Mouse (Mus musculus): ENCODE results near the gene Ece1. TPM values are rescaled to one million over a fixed set of nuclear protein-coding genes. Genes with fewer than 3 reads are reported as not detected.

Gene Ece1
- polyA plus RNA-seq, 1 experiment, result 69.9 TPM

DNA sequence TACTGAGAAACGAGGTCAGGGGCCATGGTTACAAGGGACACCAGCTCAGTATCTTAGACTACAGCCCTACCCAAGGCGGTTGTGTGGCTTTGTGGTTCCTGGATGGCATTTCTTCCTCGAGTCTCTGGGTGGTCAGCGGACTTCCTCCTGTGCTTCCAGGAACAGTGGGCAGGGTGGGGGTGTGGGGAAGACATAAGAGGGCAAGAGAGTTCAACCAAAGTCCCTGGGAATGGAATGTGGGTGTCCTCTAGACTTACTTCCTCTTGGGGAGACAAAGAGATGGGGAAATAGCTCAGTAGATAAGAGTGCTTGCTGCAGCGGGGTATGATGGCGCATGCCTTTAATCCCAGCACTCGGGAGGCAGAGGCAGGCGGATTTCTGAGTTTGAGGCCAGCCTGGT, 9.4 kb downstream of the Ece1 start:
- Histone ChIP-seq H3K27me3 (ENCODE audit: control insufficient read depth, insufficient read depth, insufficient read length) (no peaks in the 10 kb centered on the region), H3K4me3 (no peak overlapping the region), H3K79me2 (ENCODE audit: control insufficient read depth, insufficient read depth) (peaks cover 25% of the 10 kb centered on the region), H3K4me2 (ENCODE audit: low read depth) (no peak overlapping the region), H3ac (ENCODE audit: control insufficient read depth, insufficient read length) (no peak overlapping the region), H3K36me3 (ENCODE audit: control insufficient read depth, insufficient read depth) (no peaks in the 10 kb centered on the region)
- TF ChIP-seq E2F4 (IDR thresholded peaks at IDR 0.05; ENCODE audit: insufficient read depth), result no peak
- TF ChIP-seq MAX (IDR thresholded peaks at IDR 0.05; ENCODE audit: low read depth), result no peak
- no peak for TF ChIP-seq USF1 (IDR thresholded peaks at IDR 0.05; ENCODE audit: low read depth)
- no peak for TF ChIP-seq MYOG (IDR thresholded peaks at IDR 0.05; ENCODE audit: control insufficient read depth in 1 of 3, insufficient read depth in 1 of 3, insufficient read length in 2 of 3, low read depth in 2 of 3)
- TF ChIP-seq POLR2A (IDR thresholded peaks at IDR 0.05; ENCODE audit: insufficient read length, low read depth), result no peak
- TF ChIP-seq SRF (IDR thresholded peaks at IDR 0.05; ENCODE audit: control insufficient read depth, insufficient read length, low read depth), result no peak

DNA sequence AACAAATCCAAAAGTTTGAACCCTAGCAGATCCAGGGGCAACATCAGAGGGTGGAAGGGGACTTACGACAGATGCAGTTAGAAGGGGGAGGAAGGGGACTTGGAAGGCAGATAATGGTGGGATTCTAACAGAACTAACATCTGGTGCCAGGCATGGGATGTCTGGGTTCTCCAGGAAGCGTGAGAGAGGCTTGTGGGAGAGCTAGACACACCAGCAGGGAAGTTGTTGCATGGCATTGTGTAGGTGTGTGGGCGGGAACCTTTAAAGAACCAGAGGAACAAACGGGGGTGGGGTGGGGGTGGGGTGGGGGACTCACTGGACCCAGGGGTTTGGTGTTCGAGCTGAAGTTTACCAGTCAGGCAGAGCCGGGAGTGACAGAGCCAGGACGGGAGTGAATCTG, 12.3 kb downstream of the Ece1 start:
- no peak overlapping the region for H3K4me2 ChIP-seq (ENCODE audit: low read depth)
- peaks cover 26% of the 10 kb centered on the region for H3K79me2 ChIP-seq (ENCODE audit: control insufficient read depth, insufficient read depth)
- no peak overlapping the region for H3K4me3 ChIP-seq
- no peaks in the 10 kb centered on the region for H3K36me3 ChIP-seq (ENCODE audit: control insufficient read depth, insufficient read depth)
- H3ac ChIP-seq (ENCODE audit: control insufficient read depth, insufficient read length), result no peak overlapping the region
- no peaks in the 10 kb centered on the region for H3K27me3 ChIP-seq (ENCODE audit: control insufficient read depth, insufficient read depth, insufficient read length)
- TF ChIP-seq E2F4 (IDR thresholded peaks at IDR 0.05; ENCODE audit: insufficient read depth) (no peak), POLR2AphosphoS2 (IDR thresholded peaks at IDR 0.05; ENCODE audit: insufficient read length, low read depth) (no peak), CEBPB (IDR thresholded peaks at IDR 0.05; ENCODE audit: insufficient read depth, poor library complexity, severe bottlenecking) (no peak), SRF (IDR thresholded peaks at IDR 0.05; ENCODE audit: control insufficient read depth, insufficient read length, low read depth) (no peak), REST (IDR thresholded peaks at IDR 0.05; ENCODE audit: insufficient read depth, insufficient read length) (no peak), MAX (IDR thresholded peaks at IDR 0.05; ENCODE audit: low read depth) (no peak), MYOD1 (IDR thresholded peaks at IDR 0.05; ENCODE audit: control insufficient read depth in 1 of 3, insufficient read length in 2 of 3, low read depth in 2 of 3) (no peak), TCF12 (IDR thresholded peaks at IDR 0.05; ENCODE audit: insufficient read depth, poor library complexity, severe bottlenecking) (no peak), USF1 (IDR thresholded peaks at IDR 0.05; ENCODE audit: low read depth) (no peak), POLR2A (IDR thresholded peaks at IDR 0.05; ENCODE audit: insufficient read length, low read depth) (no peak), MYOG (IDR thresholded peaks at IDR 0.05; ENCODE audit: control insufficient read depth in 1 of 3, insufficient read depth in 1 of 3, insufficient read length in 2 of 3, low read depth in 2 of 3) (no peak), TCF3 (IDR thresholded peaks at IDR 0.05; ENCODE audit: insufficient read length, low read depth) (no peak)

DNA sequence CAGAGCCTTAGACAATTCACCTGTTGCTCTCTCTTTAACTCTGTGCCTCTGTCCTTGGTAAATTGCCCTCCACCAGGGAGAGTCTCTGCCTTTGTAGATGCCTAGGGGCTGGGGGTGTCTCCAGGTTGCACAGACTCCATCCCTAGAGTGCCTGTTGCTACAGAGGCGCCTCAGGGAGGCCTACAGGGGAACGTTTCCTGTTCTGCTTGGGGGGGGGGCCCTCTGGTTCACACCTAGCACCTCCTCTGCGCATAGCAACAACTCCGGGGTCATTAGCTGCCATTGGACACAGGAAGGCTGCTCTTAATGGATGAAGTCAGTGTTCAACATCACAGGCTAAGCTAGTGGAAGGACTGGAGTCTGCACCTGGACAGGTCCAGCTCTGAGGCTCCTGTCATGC, 12.8 kb downstream of the Ece1 start:
- H3K79me2 ChIP-seq (ENCODE audit: control insufficient read depth, insufficient read depth), result peaks cover 26% of the 10 kb centered on the region
- no peak for TF ChIP-seq MAX (IDR thresholded peaks at IDR 0.05; ENCODE audit: low read depth)
- no peak for TF ChIP-seq POLR2AphosphoS2 (IDR thresholded peaks at IDR 0.05; ENCODE audit: insufficient read length, low read depth)
- TF ChIP-seq SRF (IDR thresholded peaks at IDR 0.05; ENCODE audit: control insufficient read depth, insufficient read length, low read depth), result no peak
- TF ChIP-seq E2F4 (IDR thresholded peaks at IDR 0.05; ENCODE audit: insufficient read depth), result no peak
- no peak for TF ChIP-seq REST (IDR thresholded peaks at IDR 0.05; ENCODE audit: insufficient read depth, insufficient read length)
- no peak for TF ChIP-seq TCF3 (IDR thresholded peaks at IDR 0.05; ENCODE audit: insufficient read length, low read depth)
- no peak for TF ChIP-seq TCF12 (IDR thresholded peaks at IDR 0.05; ENCODE audit: insufficient read depth, poor library complexity, severe bottlenecking)
- no peak for TF ChIP-seq MYOD1 (IDR thresholded peaks at IDR 0.05; ENCODE audit: control insufficient read depth in 1 of 3, insufficient read length in 2 of 3, low read depth in 2 of 3)
- no peak for TF ChIP-seq MYOG (IDR thresholded peaks at IDR 0.05; ENCODE audit: control insufficient read depth in 1 of 3, insufficient read depth in 1 of 3, insufficient read length in 2 of 3, low read depth in 2 of 3)
- TF ChIP-seq POLR2A (IDR thresholded peaks at IDR 0.05; ENCODE audit: insufficient read length, low read depth), result no peak
- no peak for TF ChIP-seq USF1 (IDR thresholded peaks at IDR 0.05; ENCODE audit: low read depth)
- no peaks in the 10 kb centered on the region for H3K36me3 ChIP-seq (ENCODE audit: control insufficient read depth, insufficient read depth)
- no peak overlapping the region for H3K4me3 ChIP-seq
- no peaks in the 10 kb centered on the region for H3K27me3 ChIP-seq (ENCODE audit: control insufficient read depth, insufficient read depth, insufficient read length)
- no peak overlapping the region for H3K4me2 ChIP-seq (ENCODE audit: low read depth)
- H3ac ChIP-seq (ENCODE audit: control insufficient read depth, insufficient read length), result no peak overlapping the region

DNA sequence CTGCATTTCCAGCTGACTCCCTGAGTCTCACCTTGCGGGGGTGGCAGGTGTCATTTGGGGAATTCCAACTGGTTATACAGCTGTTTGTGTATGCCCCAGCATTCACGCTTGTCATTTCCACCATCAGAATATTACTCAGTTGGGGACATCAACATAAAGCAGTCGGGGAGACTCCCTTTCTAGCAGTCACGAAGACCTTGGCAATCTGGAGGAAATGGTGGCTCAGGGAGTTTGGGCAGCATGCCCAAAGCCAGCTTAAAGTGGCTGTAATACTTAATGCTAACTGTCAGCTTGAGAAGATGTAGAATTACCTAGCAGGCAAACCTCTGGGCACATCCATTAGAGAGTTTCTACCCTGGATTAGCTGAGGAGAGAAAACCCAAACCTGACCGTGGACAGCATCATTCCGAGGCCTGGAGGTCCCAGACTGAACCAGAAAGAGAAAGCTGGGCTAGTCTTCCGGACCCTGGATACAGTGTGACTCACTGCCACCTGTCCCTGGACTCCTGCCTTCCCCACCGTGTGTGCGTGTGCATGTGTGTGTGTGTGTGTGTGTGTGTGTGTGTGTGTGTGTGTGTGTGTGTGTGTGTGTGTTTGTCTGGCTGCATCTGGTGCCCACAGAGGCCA, 13.5 kb downstream of the Ece1 start:
- Histone ChIP-seq H3K4me2 (ENCODE audit: low read depth) (no peak overlapping the region), H3K27me3 (ENCODE audit: control insufficient read depth, insufficient read depth, insufficient read length) (no peaks in the 10 kb centered on the region), H3K4me3 (no peak overlapping the region), H3K79me2 (ENCODE audit: control insufficient read depth, insufficient read depth) (peaks cover 20% of the 10 kb centered on the region), H3ac (ENCODE audit: control insufficient read depth, insufficient read length) (no peak overlapping the region), H3K36me3 (ENCODE audit: control insufficient read depth, insufficient read depth) (no peaks in the 10 kb centered on the region)
- TF ChIP-seq MYOD1 (IDR thresholded peaks at IDR 0.05; ENCODE audit: control insufficient read depth in 1 of 3, insufficient read length in 2 of 3, low read depth in 2 of 3) (peak in 1 of 3 experiments; percentile 34), POLR2A (IDR thresholded peaks at IDR 0.05; ENCODE audit: insufficient read length, low read depth) (no peak), USF1 (IDR thresholded peaks at IDR 0.05; ENCODE audit: low read depth) (no peak)

DNA sequence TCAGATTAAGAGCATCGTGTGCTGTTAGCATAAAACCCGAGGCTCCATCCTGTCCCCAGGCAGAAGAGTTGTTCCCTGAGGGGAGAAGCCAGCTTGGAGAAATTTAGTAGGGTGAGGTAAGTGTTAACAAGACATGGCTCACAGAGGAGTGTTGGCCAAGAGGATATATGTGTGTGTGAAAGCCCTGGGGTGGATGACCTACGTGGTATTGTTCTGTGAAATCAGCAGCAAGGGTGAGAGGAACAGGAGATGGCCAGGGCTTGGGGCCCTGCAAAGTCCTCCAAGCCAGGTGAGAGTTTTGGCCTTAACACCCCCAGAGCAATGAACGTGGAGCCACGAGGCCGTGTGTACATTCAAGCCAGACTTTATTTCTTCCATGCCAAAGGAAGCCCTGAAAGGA, 14.8 kb downstream of the Ece1 start:
- Histone ChIP-seq H3ac (ENCODE audit: control insufficient read depth, insufficient read length) (no peak overlapping the region), H3K4me2 (ENCODE audit: low read depth) (no peak overlapping the region), H3K36me3 (ENCODE audit: control insufficient read depth, insufficient read depth) (no peaks in the 10 kb centered on the region), H3K79me2 (ENCODE audit: control insufficient read depth, insufficient read depth) (peaks cover 17% of the 10 kb centered on the region), H3K27me3 (ENCODE audit: control insufficient read depth, insufficient read depth, insufficient read length) (no peaks in the 10 kb centered on the region), H3K4me3 (no peak overlapping the region)
- TF ChIP-seq POLR2AphosphoS2 (IDR thresholded peaks at IDR 0.05; ENCODE audit: insufficient read length, low read depth) (no peak), E2F4 (IDR thresholded peaks at IDR 0.05; ENCODE audit: insufficient read depth) (no peak), SRF (IDR thresholded peaks at IDR 0.05; ENCODE audit: control insufficient read depth, insufficient read length, low read depth) (no peak), MYOG (IDR thresholded peaks at IDR 0.05; ENCODE audit: control insufficient read depth in 1 of 3, insufficient read depth in 1 of 3, insufficient read length in 2 of 3, low read depth in 2 of 3) (no peak), TCF12 (IDR thresholded peaks at IDR 0.05; ENCODE audit: insufficient read depth, poor library complexity, severe bottlenecking) (no peak), REST (IDR thresholded peaks at IDR 0.05; ENCODE audit: insufficient read depth, insufficient read length) (no peak), CEBPB (IDR thresholded peaks at IDR 0.05; ENCODE audit: insufficient read depth, poor library complexity, severe bottlenecking) (no peak), USF1 (IDR thresholded peaks at IDR 0.05; ENCODE audit: low read depth) (no peak), TCF3 (IDR thresholded peaks at IDR 0.05; ENCODE audit: insufficient read length, low read depth) (no peak), MYOD1 (IDR thresholded peaks at IDR 0.05; ENCODE audit: control insufficient read depth in 1 of 3, insufficient read length in 2 of 3, low read depth in 2 of 3) (no peak), POLR2A (IDR thresholded peaks at IDR 0.05; ENCODE audit: insufficient read length, low read depth) (no peak), MAX (IDR thresholded peaks at IDR 0.05; ENCODE audit: low read depth) (no peak)

All from myocyte (in vitro differentiated cells).